Mouse (Mus musculus) CD4-positive, CD25-positive, alpha-beta regulatory T cell, adult 2 months (primary cell): Measurements from ENCODE around the gene Wdr66.

ENCODE experiments used
- DNase-seq: peaks from one replicate; pipeline ENCODE4 v3.0.0-alpha.2; 2012; ENCODE audit warnings: low read depth, low spot score

Gene Wdr66

GRCm38 (mm10) chr5:123357253-123357652, 105.4 kb downstream of the Wdr66 start:
- no peak for DNase-seq

GRCm38 (mm10) chr5:123359431-123359830, 107.5 kb downstream of the Wdr66 start:
- no peak for DNase-seq

- DNase-seq = no peak
Observed at GRCm38 (mm10) chr5:123362911-123363310, 111.0 kb downstream of the Wdr66 start.

GRCm38 (mm10) chr5:123364302-123364971, 112.5 kb downstream of the Wdr66 start:
- no peak for DNase-seq

GRCm38 (mm10) chr5:123368869-123369488, 117.1 kb downstream of the Wdr66 start:
- peak; percentile 78 for DNase-seq

GRCm38 (mm10) chr5:123370049-123370448, 118.1 kb downstream of the Wdr66 start:
- DNase-seq = no peak

GRCm38 (mm10) chr5:123375262-123375661, 123.4 kb downstream of the Wdr66 start:
- DNase-seq = no peak

GRCm38 (mm10) chr5:123375793-123376452, 124.0 kb downstream of the Wdr66 start:
- DNase-seq = no peak

- DNase-seq = no peak
Observed at GRCm38 (mm10) chr5:123376569-123376968, 124.7 kb downstream of the Wdr66 start.
